Mouse (Mus musculus): ENCODE measurements around the gene Cdk6. TPM values are rescaled to one million over a fixed set of nuclear protein-coding genes. Genes with fewer than 3 reads are reported as not detected.

Cdk6 gene
- polyA plus RNA-seq, 1 experiment = 24.1 TPM

GRCm38 (mm10) chr5:3503836-3504323 is 162.6 kb downstream of the Cdk6 start:
- Histone ChIP-seq H3K4me3 (ENCODE audit: insufficient read depth, low read length) (no peak overlapping the region), H3K27ac (ENCODE audit: insufficient read depth, low read depth, low read length) (no peak overlapping the region), H3K4me1 (ENCODE audit: control insufficient read depth, insufficient read depth, low read length) (peaks cover 49% of the 10 kb centered on the region)
- no peak for TF ChIP-seq POLR2A (IDR thresholded peaks at IDR 0.05; ENCODE audit: borderline replicate concordance, low read depth, low read length)
- no peak for TF ChIP-seq CTCF (IDR thresholded peaks at IDR 0.05; ENCODE audit: low read depth, low read length)

DNA sequence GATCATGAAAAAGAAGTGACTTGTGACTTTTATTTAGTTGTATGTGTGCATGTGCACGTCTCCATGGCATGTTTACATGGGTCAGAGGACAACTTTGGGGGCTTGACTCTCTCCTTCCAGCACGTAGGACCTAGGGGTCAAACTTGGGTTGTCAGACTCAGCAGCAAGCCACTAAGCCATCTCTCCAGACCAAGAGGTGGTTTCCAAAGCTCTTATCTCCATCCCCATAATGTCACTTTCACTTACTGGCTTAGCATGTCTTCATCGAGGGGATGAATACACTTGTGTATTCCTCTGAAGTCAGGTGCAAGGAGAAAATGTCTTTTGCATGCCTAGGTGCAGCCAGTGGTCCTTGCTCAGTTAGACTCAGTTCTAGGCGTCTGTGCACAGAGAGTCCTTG is 163.2 kb downstream of the Cdk6 start:
- H3K4me3 ChIP-seq (ENCODE audit: insufficient read depth, low read length) = no peak overlapping the region
- H3K4me1 ChIP-seq (ENCODE audit: control insufficient read depth, insufficient read depth, low read length) = peaks cover 52% of the 10 kb centered on the region
- no peak overlapping the region for H3K27ac ChIP-seq (ENCODE audit: insufficient read depth, low read depth, low read length)
- TF ChIP-seq CTCF (IDR thresholded peaks at IDR 0.05; ENCODE audit: low read depth, low read length) (no peak), POLR2A (IDR thresholded peaks at IDR 0.05; ENCODE audit: borderline replicate concordance, low read depth, low read length) (no peak)

DNA sequence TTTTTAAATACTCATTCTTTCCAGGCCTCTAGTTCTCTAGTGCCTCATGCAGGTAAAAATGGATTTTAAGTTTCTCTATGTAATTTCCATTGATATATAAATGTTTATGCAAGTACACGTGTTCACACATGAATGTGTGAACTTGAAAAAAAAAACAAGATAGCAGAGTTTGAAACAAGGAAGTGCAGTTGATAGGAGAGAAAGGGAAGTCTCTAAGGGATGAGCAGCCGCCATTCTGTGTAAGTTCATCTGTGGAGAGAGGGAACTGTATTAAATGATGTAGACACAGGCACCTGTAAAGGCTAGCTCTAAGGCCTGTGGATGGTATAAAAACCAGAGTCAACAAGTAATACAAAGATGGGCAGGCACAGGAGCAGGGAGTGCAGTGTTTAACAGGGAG is 164.3 kb downstream of the Cdk6 start:
- Histone ChIP-seq H3K4me3 (ENCODE audit: insufficient read depth, low read length) (no peak overlapping the region), H3K27ac (ENCODE audit: insufficient read depth, low read depth, low read length) (no peak overlapping the region), H3K4me1 (ENCODE audit: control insufficient read depth, insufficient read depth, low read length) (peaks cover 51% of the 10 kb centered on the region)
- no peak for TF ChIP-seq POLR2A (IDR thresholded peaks at IDR 0.05; ENCODE audit: borderline replicate concordance, low read depth, low read length)
- TF ChIP-seq CTCF (IDR thresholded peaks at IDR 0.05; ENCODE audit: low read depth, low read length) = no peak

DNA sequence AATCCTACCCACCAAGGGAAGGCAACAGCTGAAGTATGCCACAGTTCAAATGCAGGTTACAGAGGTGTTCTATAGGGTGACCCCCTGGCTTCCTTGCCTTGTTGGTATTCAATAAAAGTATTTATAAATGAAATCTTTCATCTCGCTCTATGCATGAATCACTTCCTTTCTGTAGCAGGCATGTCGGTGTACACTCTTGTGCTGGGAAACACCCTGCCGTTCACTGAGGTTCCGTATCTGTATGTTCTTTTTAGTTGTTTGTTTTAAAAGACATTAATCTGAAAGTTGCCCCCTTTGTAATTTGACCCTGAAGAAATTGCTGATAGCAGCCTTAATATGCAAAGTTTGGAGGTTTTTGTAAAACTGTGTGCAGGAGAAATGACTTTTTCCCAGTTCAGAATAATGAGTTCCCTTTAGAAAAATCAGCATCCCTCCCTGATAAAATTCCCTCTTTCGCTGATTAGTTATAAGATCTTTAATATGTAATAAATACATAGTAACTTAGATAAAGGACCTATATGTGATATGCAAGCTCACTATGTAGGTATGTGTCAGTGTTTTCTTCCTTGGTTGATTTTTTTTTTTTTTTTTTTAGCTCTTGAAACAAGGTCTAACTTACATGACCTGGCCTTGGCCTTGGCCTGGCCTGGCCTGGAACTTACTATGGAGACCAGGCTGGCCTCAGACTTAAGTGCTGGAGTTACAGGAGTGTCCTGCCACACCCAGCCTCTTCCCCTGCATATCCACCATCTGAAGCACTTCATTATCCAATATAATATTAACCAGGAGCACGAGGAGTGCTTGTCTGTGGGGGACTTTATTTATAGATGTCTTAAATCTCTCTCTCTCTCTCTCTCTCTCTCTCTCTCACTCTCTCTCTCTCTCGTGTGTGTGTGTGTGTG is 167.4 kb downstream of the Cdk6 start:
- Histone ChIP-seq H3K27ac (ENCODE audit: insufficient read depth, low read depth, low read length) (no peak overlapping the region), H3K4me3 (ENCODE audit: insufficient read depth, low read length) (no peak overlapping the region), H3K4me1 (ENCODE audit: control insufficient read depth, insufficient read depth, low read length) (peaks cover 51% of the 10 kb centered on the region)
- TF ChIP-seq CTCF (IDR thresholded peaks at IDR 0.05; ENCODE audit: low read depth, low read length) = no peak
- no peak for TF ChIP-seq POLR2A (IDR thresholded peaks at IDR 0.05; ENCODE audit: borderline replicate concordance, low read depth, low read length)

DNA sequence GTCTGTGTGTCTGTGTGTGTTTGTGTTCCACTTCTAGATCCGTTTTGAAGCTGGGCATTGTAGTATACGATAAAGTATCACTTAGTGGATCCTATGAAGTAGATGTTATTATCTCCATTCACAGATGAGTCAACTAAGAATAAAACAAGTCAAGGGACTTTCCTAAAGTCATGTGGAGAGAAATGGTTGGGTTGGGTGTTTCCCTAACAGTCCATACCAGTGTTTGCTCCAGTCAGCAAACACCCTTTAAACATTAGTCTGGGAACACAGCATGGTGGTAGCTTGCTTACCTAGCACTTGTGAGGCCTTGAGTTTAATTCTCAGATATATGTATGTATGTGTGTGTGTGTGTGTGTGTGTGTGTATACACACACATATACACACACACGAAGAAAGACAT is 168.2 kb downstream of the Cdk6 start:
- TF ChIP-seq POLR2A (IDR thresholded peaks at IDR 0.05; ENCODE audit: borderline replicate concordance, low read depth, low read length) = no peak
- no peak for TF ChIP-seq CTCF (IDR thresholded peaks at IDR 0.05; ENCODE audit: low read depth, low read length)
- peaks cover 44% of the 10 kb centered on the region for H3K4me1 ChIP-seq (ENCODE audit: control insufficient read depth, insufficient read depth, low read length)
- H3K4me3 ChIP-seq (ENCODE audit: insufficient read depth, low read length) = no peak overlapping the region
- no peak overlapping the region for H3K27ac ChIP-seq (ENCODE audit: insufficient read depth, low read depth, low read length)

DNA sequence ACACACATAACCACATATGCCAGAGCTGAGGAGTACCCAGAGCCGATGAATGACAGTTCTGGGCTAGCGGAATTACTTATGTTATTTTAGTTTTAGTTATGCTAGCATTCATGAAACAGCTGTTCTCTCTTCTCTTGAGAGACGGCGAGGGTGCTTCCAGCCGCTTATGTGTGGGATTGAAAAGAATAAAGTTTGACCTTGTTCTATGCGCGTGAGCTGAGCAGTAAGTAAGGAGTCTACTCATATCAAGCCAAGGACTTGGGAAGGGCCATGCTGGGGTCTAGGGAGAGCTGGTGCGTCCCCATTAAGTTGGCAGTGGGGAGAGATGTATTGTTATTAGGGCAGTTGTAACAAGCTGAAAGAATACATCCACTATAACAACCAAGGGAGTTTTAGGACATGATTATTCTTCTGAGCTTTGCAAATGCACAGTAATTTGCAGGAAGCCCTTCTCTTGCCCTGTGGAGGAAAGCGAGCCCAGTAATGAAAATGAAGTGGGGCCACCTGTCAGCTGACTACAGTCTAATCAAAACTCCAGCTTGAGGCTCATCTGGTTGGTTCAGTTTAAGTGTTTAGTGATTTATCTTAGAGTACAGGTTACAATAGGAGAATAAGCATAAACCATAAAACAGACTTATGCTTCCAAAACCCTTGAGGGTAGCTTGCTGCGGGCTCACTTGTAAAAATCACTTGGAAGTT is 170.0 kb downstream of the Cdk6 start:
- Histone ChIP-seq H3K27ac (ENCODE audit: insufficient read depth, low read depth, low read length) (no peak overlapping the region), H3K4me1 (ENCODE audit: control insufficient read depth, insufficient read depth, low read length) (peaks cover 34% of the 10 kb centered on the region), H3K4me3 (ENCODE audit: insufficient read depth, low read length) (no peak overlapping the region)
- TF ChIP-seq CTCF (IDR thresholded peaks at IDR 0.05; ENCODE audit: low read depth, low read length) (no peak), POLR2A (IDR thresholded peaks at IDR 0.05; ENCODE audit: borderline replicate concordance, low read depth, low read length) (no peak)

- Histone ChIP-seq H3K4me1 (ENCODE audit: control insufficient read depth, insufficient read depth, low read length) (peaks cover 35% of the 10 kb centered on the region), H3K4me3 (ENCODE audit: insufficient read depth, low read length) (no peak overlapping the region), H3K27ac (ENCODE audit: insufficient read depth, low read depth, low read length) (no peak overlapping the region)
- TF ChIP-seq POLR2A (IDR thresholded peaks at IDR 0.05; ENCODE audit: borderline replicate concordance, low read depth, low read length) (no peak), CTCF (IDR thresholded peaks at IDR 0.05; ENCODE audit: low read depth, low read length) (peak; percentile 55)
Measured at GRCm38 (mm10) chr5:3512584-3512983, 171.3 kb downstream of the Cdk6 start.

- Histone ChIP-seq H3K27ac (ENCODE audit: insufficient read depth, low read depth, low read length) (no peak overlapping the region), H3K4me1 (ENCODE audit: control insufficient read depth, insufficient read depth, low read length) (peaks cover 23% of the 10 kb centered on the region), H3K4me3 (ENCODE audit: insufficient read depth, low read length) (no peak overlapping the region)
- TF ChIP-seq CTCF (IDR thresholded peaks at IDR 0.05; ENCODE audit: low read depth, low read length) = no peak
- no peak for TF ChIP-seq POLR2A (IDR thresholded peaks at IDR 0.05; ENCODE audit: borderline replicate concordance, low read depth, low read length)
Measured at GRCm38 (mm10) chr5:3514901-3515311, 173.6 kb downstream of the Cdk6 start.

DNA sequence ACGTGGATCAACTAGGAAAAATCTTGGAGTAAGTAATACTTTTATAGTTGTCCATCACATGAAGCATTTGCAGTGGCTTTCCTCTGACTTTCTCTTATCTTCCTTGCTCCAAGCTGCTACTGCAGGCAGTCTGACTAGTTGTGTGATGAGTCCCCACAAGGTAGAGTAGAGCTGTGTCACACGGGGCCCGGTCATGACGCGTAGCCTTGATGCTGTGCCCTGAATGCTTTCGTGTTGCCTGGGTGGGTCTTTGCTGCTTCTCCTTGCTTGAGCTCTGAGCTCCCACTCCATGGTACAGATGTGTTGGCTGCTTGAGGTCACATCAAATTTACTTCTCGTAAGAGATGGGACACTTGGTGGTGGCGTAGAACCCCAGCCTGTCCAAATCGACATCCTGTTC is 174.2 kb downstream of the Cdk6 start:
- TF ChIP-seq POLR2A (IDR thresholded peaks at IDR 0.05; ENCODE audit: borderline replicate concordance, low read depth, low read length) (no peak), CTCF (IDR thresholded peaks at IDR 0.05; ENCODE audit: low read depth, low read length) (no peak)
- H3K27ac ChIP-seq (ENCODE audit: insufficient read depth, low read depth, low read length) = no peak overlapping the region
- H3K4me1 ChIP-seq (ENCODE audit: control insufficient read depth, insufficient read depth, low read length) = peaks cover 21% of the 10 kb centered on the region
- no peak overlapping the region for H3K4me3 ChIP-seq (ENCODE audit: insufficient read depth, low read length)
